Mouse (Mus musculus): Measurements from ENCODE around the gene Sec1. TPM values are rescaled to one million over a fixed set of nuclear protein-coding genes. Genes with fewer than 3 reads are reported as not detected.
A peak's percentile ranks its signal among the peaks of the same experiment; 100 is the strongest.

Gene Sec1
- polyA plus RNA-seq, 1 experiment from 2014 or later, result 0.40 TPM

GRCm38 (mm10) chr7:45703521-45704033 lies 9.4 kb upstream of the Sec1 start:
- Histone ChIP-seq H3K27ac (peak overlapping the region; percentile 87), H3K36me3 (no peaks in the 10 kb centered on the region), H3K4me1 (replicated peaks) (peaks cover 63% of the 10 kb centered on the region), H3K27me3 (peaks cover 27% of the 10 kb centered on the region), H3K4me2 (peak overlapping the region; percentile 97), H3K9ac (replicated peaks) (peak overlapping the region; percentile 54), H3K4me3 (replicated peaks) (peak overlapping the region; percentile 75), H3K9me3 (no peaks in the 10 kb centered on the region)
- ATAC-seq (ENCODE audit: insufficient number of reproducible peaks, insufficient read depth, low FRiP score, low TSS enrichment, low read depth), result no peak
- 42% methylated on average over 12 of the region's 12 CpGs for WGBS

GRCm38 (mm10) chr7:45702809-45703520 lies 8.8 kb upstream of the Sec1 start:
- Histone ChIP-seq H3K9ac (replicated peaks) (no peak overlapping the region; the same call in 1 of the 2 replicates), H3K27me3 (peaks cover 33% of the 10 kb centered on the region), H3K4me2 (peak overlapping the region; percentile 97), H3K9me3 (no peaks in the 10 kb centered on the region), H3K4me3 (replicated peaks) (no peak overlapping the region), H3K4me1 (replicated peaks) (peaks cover 57% of the 10 kb centered on the region), H3K27ac (peak overlapping the region; percentile 87; the same call in 1 of the 2 replicates), H3K36me3 (no peaks in the 10 kb centered on the region)
- 88% methylated on average over 17 of the region's 17 CpGs for WGBS
- ATAC-seq (ENCODE audit: insufficient number of reproducible peaks, insufficient read depth, low FRiP score, low TSS enrichment, low read depth), result no peak

- 0 out of 2 replicates have a peak overlapping the region, but pooled peaks have one; percentile 12 for H3K9ac ChIP-seq (replicated peaks)
- peaks cover 51% of the 10 kb centered on the region for H3K4me1 ChIP-seq (replicated peaks)
- H3K4me3 ChIP-seq (replicated peaks), result no peak overlapping the region
- no peaks in the 10 kb centered on the region for H3K9me3 ChIP-seq
- H3K27ac ChIP-seq, result no peak overlapping the region
- no peak for ATAC-seq (ENCODE audit: insufficient number of reproducible peaks, insufficient read depth, low FRiP score, low TSS enrichment, low read depth)
- WGBS, result 96% methylated on average over 11 of the region's 11 CpGs
- peaks cover 36% of the 10 kb centered on the region for H3K27me3 ChIP-seq
- H3K36me3 ChIP-seq, result no peaks in the 10 kb centered on the region
- H3K4me2 ChIP-seq, result no peak overlapping the region
Observed at GRCm38 (mm10) chr7:45702316-45702715, 8.1 kb upstream of the Sec1 start.

- Histone ChIP-seq H3K36me3 (no peaks in the 10 kb centered on the region), H3K9me3 (no peaks in the 10 kb centered on the region), H3K27ac (no peak overlapping the region), H3K9ac (replicated peaks) (no peak overlapping the region), H3K4me1 (replicated peaks) (peaks cover 45% of the 10 kb centered on the region), H3K4me3 (replicated peaks) (peak overlapping the region; percentile 51; the same call in 1 of the 2 replicates), H3K27me3 (peaks cover 36% of the 10 kb centered on the region), H3K4me2 (peak overlapping the region; percentile 90)
- WGBS, result 84% methylated on average over 11 of the region's 11 CpGs
- no peak for ATAC-seq (ENCODE audit: insufficient number of reproducible peaks, insufficient read depth, low FRiP score, low TSS enrichment, low read depth)
Observed at GRCm38 (mm10) chr7:45701607-45702006, 7.4 kb upstream of the Sec1 start.

- Histone ChIP-seq H3K27ac (peak overlapping the region; percentile 50; the same call in 1 of the 2 replicates), H3K4me2 (peak overlapping the region; percentile 90), H3K27me3 (peaks cover 36% of the 10 kb centered on the region), H3K9me3 (no peaks in the 10 kb centered on the region), H3K36me3 (no peaks in the 10 kb centered on the region), H3K9ac (replicated peaks) (no peak overlapping the region; the same call in 1 of the 2 replicates), H3K4me1 (replicated peaks) (peaks cover 41% of the 10 kb centered on the region), H3K4me3 (replicated peaks) (peak overlapping the region; percentile 51)
- 31% methylated on average over 11 of the region's 11 CpGs for WGBS
- ATAC-seq (ENCODE audit: insufficient number of reproducible peaks, insufficient read depth, low FRiP score, low TSS enrichment, low read depth), result no peak
Observed at GRCm38 (mm10) chr7:45701072-45701471, 6.9 kb upstream of the Sec1 start.

- ATAC-seq (ENCODE audit: insufficient number of reproducible peaks, insufficient read depth, low FRiP score, low TSS enrichment, low read depth), result no peak
- H3K4me2 ChIP-seq, result peak overlapping the region; percentile 90
- peak overlapping the region; percentile 67 for H3K9ac ChIP-seq (replicated peaks)
- no peaks in the 10 kb centered on the region for H3K36me3 ChIP-seq
- peaks cover 40% of the 10 kb centered on the region for H3K4me1 ChIP-seq (replicated peaks)
- H3K27ac ChIP-seq, result no peak overlapping the region
- WGBS, result 2% methylated on average over 20 of the region's 20 CpGs
- peak overlapping the region; percentile 51 for H3K4me3 ChIP-seq (replicated peaks)
- peaks cover 36% of the 10 kb centered on the region for H3K27me3 ChIP-seq
- H3K9me3 ChIP-seq, result no peaks in the 10 kb centered on the region
Observed at GRCm38 (mm10) chr7:45700301-45701015, 6.3 kb upstream of the Sec1 start.

GRCm38 (mm10) chr7:45699523-45700141 lies 5.4 kb upstream of the Sec1 start, which contains the start of gene Car11:
Gene Car11, plus strand, starts transcription at chr7:45699843.
- H3K4me1 ChIP-seq (replicated peaks), result peaks cover 43% of the 10 kb centered on the region
- peak within 1 kb of the TSS; percentile 51 for H3K4me3 ChIP-seq (replicated peaks)
- no peak for ATAC-seq (ENCODE audit: insufficient number of reproducible peaks, insufficient read depth, low FRiP score, low TSS enrichment, low read depth)
- peaks cover 36% of the 10 kb centered on the region for H3K27me3 ChIP-seq
- 2% methylated on average over 36 of the region's 36 CpGs for WGBS
- H3K9ac ChIP-seq (replicated peaks), result peak within 1 kb of the TSS; percentile 67
- peak within 1 kb of the TSS; percentile 90 for H3K4me2 ChIP-seq
- no peaks in the 10 kb centered on the region for H3K36me3 ChIP-seq
- no peaks in the 10 kb centered on the region for H3K9me3 ChIP-seq
- H3K27ac ChIP-seq, result no peak within 1 kb of the TSS

- no peaks in the 10 kb centered on the region for H3K9me3 ChIP-seq
- WGBS, result 83% methylated on average over 7 of the region's 7 CpGs
Observed at GRCm38 (mm10) chr7:45697894-45698293, 3.7 kb upstream of the Sec1 start.

GRCm38 (mm10) chr7:45695098-45695497 lies 896 bp upstream of the Sec1 start:
- H3K27ac ChIP-seq, result peak overlapping the region; percentile 80
- peaks cover 25% of the 10 kb centered on the region for H3K4me1 ChIP-seq (replicated peaks)
- no peaks in the 10 kb centered on the region for H3K9me3 ChIP-seq
- H3K4me2 ChIP-seq, result no peak overlapping the region
- H3K9ac ChIP-seq (replicated peaks), result no peak overlapping the region
- no peak overlapping the region for H3K4me3 ChIP-seq (replicated peaks)
- peak; percentile 30; the same call in 1 of the 2 replicates for ATAC-seq (ENCODE audit: insufficient number of reproducible peaks, insufficient read depth, low FRiP score, low TSS enrichment, low read depth)
- H3K27me3 ChIP-seq, result peaks cover 24% of the 10 kb centered on the region
- no peaks in the 10 kb centered on the region for H3K36me3 ChIP-seq
- 7% methylated on average over 6 of the region's 6 CpGs for WGBS

More at GRCm38 (mm10) chr7:45697894-45698293, 3.7 kb upstream of the Sec1 start:
- Histone ChIP-seq H3K36me3 (no peaks in the 10 kb centered on the region), H3K27ac (no peak overlapping the region), H3K4me2 (no peak overlapping the region), H3K4me1 (replicated peaks) (peaks cover 40% of the 10 kb centered on the region), H3K9ac (replicated peaks) (no peak overlapping the region), H3K27me3 (peaks cover 36% of the 10 kb centered on the region), H3K4me3 (replicated peaks) (no peak overlapping the region)
- ATAC-seq (ENCODE audit: insufficient number of reproducible peaks, insufficient read depth, low FRiP score, low TSS enrichment, low read depth), result no peak

- Histone ChIP-seq H3K27me3 (no peaks in the 10 kb centered on the region), H3K9me3 (no peaks in the 10 kb centered on the region), H3K4me2 (no peak overlapping the region), H3K4me3 (replicated peaks) (no peak overlapping the region), H3K27ac (no peak overlapping the region), H3K36me3 (no peaks in the 10 kb centered on the region), H3K9ac (replicated peaks) (no peak overlapping the region), H3K4me1 (replicated peaks) (peaks cover 23% of the 10 kb centered on the region; the same call in 1 of the 2 replicates)
- 76% methylated on average over 2 of the region's 2 CpGs for WGBS
- no peak for ATAC-seq (ENCODE audit: insufficient number of reproducible peaks, insufficient read depth, low FRiP score, low TSS enrichment, low read depth)
Observed at GRCm38 (mm10) chr7:45692364-45692763, 1.8 kb downstream of the Sec1 start.

- peaks cover 31% of the 10 kb centered on the region for H3K4me1 ChIP-seq (replicated peaks)
- WGBS, result 78% methylated on average over 11 of the region's 11 CpGs
- no peak overlapping the region for H3K27ac ChIP-seq
Observed at GRCm38 (mm10) chr7:45689800-45690199, 4.4 kb downstream of the Sec1 start.

More at GRCm38 (mm10) chr7:45689800-45690199, 4.4 kb downstream of the Sec1 start:
- Histone ChIP-seq H3K9me3 (no peaks in the 10 kb centered on the region), H3K36me3 (no peaks in the 10 kb centered on the region), H3K9ac (replicated peaks) (no peak overlapping the region), H3K4me3 (replicated peaks) (no peak overlapping the region), H3K4me2 (no peak overlapping the region), H3K27me3 (0 out of 2 replicates have a peak, but pooled peaks cover 6% of the 10 kb centered on the region)
- ATAC-seq (ENCODE audit: insufficient number of reproducible peaks, insufficient read depth, low FRiP score, low TSS enrichment, low read depth), result no peak

All from limb, embryonic 12.5 days (tissue).